Mouse (Mus musculus): ENCODE measurements around the gene Kif16b.

- no peak for TF ChIP-seq CTCF (IDR thresholded peaks at IDR 0.05; ENCODE audit: low read depth, low read length)
- no peak for TF ChIP-seq POLR2A (IDR thresholded peaks at IDR 0.05; ENCODE audit: extremely low read depth, insufficient read depth, low read length)
Measured at GRCm38 (mm10) chr2:142891283-142891682, 10.0 kb downstream of the Kif16b start.

Measured in liver, adult 2 months (tissue).